Mouse (Mus musculus): ENCODE measurements around the gene Dnajc5g. TPM values are rescaled to one million over a fixed set of nuclear protein-coding genes. Genes with fewer than 3 reads are reported as not detected.

Gene Dnajc5g
- 2.3 TPM for polyA plus RNA-seq (2014; fragmentation: Illumina TruSeq; extraction: RNeasy Lipid Tissue Mini Kit (QIAGEN cat#74804); ENCODE audit: low read depth, low replicate concordance)

DNA sequence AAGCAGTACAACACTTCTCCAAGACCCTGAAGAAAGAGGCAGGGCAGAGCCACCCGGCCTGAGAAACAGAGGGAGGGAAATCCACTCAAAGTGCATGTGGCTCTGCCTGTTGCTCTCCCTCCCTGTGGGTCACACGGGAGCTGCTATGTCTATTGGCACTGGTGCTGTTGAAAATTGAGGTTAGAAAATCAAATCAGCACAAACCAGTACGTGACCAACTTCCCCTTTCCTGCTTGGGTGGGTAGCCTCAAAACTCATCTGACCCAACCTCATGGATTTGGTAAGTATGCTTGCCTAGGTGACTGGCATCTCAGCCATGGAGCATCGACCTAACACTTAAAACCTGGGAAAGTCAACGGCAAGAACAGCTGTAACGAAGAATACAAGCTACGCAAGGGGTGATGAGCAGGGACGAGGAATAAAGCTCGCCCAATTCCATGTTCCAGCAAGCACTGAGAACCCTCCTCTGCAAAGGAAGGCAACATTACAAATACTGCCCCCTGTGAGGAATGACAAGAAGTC is at the start of gene Dnajc5g:
Gene Dnajc5g, plus strand, starts transcription at position 472 of the 522 bp plus-strand sequence.

DNA sequence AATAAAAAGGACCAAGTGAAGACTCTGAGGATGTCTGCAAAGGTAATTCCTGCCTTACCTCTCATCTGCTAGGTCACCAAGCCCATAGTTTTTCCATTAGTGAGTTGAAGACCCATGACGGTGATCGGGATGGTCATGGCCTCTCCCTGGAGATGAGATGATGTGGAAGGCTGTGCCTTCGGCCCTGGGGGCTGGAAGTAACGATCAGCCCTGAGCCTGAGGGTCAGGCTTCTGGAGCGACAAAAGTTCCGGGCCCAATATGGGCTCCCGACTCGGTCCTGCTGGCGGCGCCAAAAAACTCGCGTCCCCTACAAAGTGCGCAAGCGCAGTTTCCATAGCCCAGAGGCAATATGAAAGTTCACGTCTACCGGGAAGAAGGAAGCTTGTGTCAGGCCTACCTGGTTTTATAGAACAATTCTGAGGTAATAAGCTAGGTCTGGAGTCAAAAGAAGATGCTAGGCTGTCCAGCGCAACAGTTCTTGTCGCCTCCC is 2.0 kb downstream of the Dnajc5g start, which contains the start of gene Slc30a3:
Gene Slc30a3, minus strand, starts transcription at position 238 of the 491 bp plus-strand sequence.

DNA sequence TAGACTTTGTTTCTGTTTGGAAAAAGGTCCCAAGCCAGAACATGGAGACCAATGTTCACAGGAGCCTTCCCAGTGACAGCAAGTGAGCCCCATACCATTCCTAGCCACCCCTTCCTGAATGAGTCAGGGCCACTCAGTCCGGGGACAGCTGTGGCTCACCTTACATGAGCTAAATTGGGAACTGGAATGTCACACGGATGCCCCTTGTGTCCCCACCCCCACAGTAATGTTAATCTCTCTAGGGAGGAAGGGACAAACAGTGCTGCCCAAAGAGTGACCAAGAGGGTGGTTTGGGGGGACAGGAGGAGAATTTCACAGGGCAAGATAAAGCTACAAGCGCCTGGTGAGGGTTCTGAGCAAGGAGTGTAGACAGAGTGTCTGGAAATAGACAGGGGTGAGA is 10.3 kb downstream of the Dnajc5g start, which contains the start of gene Trim54:
Gene Trim54, plus strand, starts transcription at position 359 of the 400 bp plus-strand sequence.

DNA sequence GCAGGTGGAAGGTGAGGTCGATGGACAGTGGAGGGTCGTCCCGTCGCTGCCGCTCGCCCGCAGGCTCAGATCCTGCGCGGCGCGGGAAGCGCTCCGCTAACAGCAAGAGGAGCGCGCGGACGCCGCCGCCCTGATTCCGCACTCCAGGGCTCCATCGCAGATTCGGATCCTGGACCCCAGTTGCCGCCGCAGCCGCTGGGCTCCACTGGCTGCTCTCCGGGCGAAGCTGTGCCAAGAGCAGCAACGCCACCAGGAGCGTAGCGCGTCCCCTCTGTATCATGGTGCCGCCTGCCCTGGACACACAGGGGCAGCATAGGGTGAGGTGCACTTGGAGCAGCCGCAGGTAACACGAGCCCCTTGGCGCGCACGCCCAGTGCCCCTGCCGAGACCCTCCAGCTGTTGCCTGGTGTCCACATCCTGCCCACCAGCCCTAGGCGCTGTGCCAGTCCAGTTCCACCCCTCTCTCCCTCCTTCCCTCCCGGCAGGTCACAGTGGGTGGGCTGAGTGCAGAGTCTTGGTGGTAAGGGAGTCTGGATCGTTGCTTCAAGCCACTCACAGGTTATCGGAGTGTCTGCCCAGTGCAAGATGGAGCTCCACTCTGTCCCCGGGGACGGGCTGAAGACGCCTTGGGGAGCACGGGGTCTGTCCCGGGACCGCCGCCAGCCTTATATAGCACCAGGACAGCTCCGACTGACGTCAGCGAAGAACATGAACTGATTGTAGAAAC is 32.3 kb downstream of the Dnajc5g start, which contains the start of gene Ucn:
Gene Ucn, minus strand, starts transcription at position 589 of the 727 bp plus-strand sequence.

DNA sequence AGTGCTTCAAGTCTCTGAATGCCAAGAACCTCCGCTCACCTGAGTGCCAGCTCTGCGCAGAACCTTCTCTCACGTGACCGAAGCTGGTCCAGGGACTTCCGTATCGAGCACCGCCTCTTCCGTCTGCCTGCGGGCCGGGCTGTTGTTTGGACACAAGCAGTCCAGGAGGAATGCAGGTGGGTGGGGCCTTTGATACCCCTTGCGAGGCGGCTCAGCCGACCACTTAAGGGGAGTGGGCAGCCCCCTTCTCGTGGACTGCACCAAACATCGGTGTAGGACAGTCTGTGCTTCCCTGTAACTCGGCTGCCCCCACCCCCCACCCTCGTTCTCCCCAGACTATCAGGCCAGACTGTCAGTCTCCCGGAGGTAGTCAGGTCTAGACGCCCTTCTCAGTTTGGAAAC is 48.1 kb downstream of the Dnajc5g start, which contains the start of gene Mpv17:
Gene Mpv17, minus strand, starts transcription at position 100 of the 402 bp plus-strand sequence.

Other genes with a start within 250 kb of the Dnajc5g start
- gene Tmem214, start 238.3 kb upstream of the Dnajc5g start, polyA plus RNA-seq (2014; fragmentation: Illumina TruSeq; extraction: RNeasy Lipid Tissue Mini Kit (QIAGEN cat#74804); ENCODE audit: low read depth, low replicate concordance) = 63.2 TPM
- 24.3 TPM for gene Agbl5, start 217.6 kb upstream of the Dnajc5g start, polyA plus RNA-seq (2014; fragmentation: Illumina TruSeq; extraction: RNeasy Lipid Tissue Mini Kit (QIAGEN cat#74804); ENCODE audit: low read depth, low replicate concordance)
- gene Ost4, start 198.5 kb upstream of the Dnajc5g start, polyA plus RNA-seq (2014; fragmentation: Illumina TruSeq; extraction: RNeasy Lipid Tissue Mini Kit (QIAGEN cat#74804); ENCODE audit: low read depth, low replicate concordance) = 382 TPM
- 31.7 TPM for gene Emilin1, start 192.9 kb upstream of the Dnajc5g start, polyA plus RNA-seq (2014; fragmentation: Illumina TruSeq; extraction: RNeasy Lipid Tissue Mini Kit (QIAGEN cat#74804); ENCODE audit: low read depth, low replicate concordance)
- 53.3 TPM for gene Khk, start 184.9 kb upstream of the Dnajc5g start, polyA plus RNA-seq (2014; fragmentation: Illumina TruSeq; extraction: RNeasy Lipid Tissue Mini Kit (QIAGEN cat#74804); ENCODE audit: low read depth, low replicate concordance)
- 1.9 TPM for gene Cgref1, start 160.7 kb upstream of the Dnajc5g start, polyA plus RNA-seq (2014; fragmentation: Illumina TruSeq; extraction: RNeasy Lipid Tissue Mini Kit (QIAGEN cat#74804); ENCODE audit: low read depth, low replicate concordance)
- gene Preb, start 145.9 kb upstream of the Dnajc5g start, polyA plus RNA-seq (2014; fragmentation: Illumina TruSeq; extraction: RNeasy Lipid Tissue Mini Kit (QIAGEN cat#74804); ENCODE audit: low read depth, low replicate concordance) = 157 TPM
- 4.2 TPM for gene Tcf23, start 137.6 kb upstream of the Dnajc5g start, polyA plus RNA-seq (2014; fragmentation: Illumina TruSeq; extraction: RNeasy Lipid Tissue Mini Kit (QIAGEN cat#74804); ENCODE audit: low read depth, low replicate concordance)
- gene Atraid, start 58.0 kb upstream of the Dnajc5g start, polyA plus RNA-seq (2014; fragmentation: Illumina TruSeq; extraction: RNeasy Lipid Tissue Mini Kit (QIAGEN cat#74804); ENCODE audit: low read depth, low replicate concordance) = 188 TPM
- 17.8 TPM for gene Slc5a6, start 57.4 kb upstream of the Dnajc5g start, polyA plus RNA-seq (2014; fragmentation: Illumina TruSeq; extraction: RNeasy Lipid Tissue Mini Kit (QIAGEN cat#74804); ENCODE audit: low read depth, low replicate concordance)
- gene Cad, start 51.5 kb upstream of the Dnajc5g start, polyA plus RNA-seq (2014; fragmentation: Illumina TruSeq; extraction: RNeasy Lipid Tissue Mini Kit (QIAGEN cat#74804); ENCODE audit: low read depth, low replicate concordance) = 109 TPM
- 8.9 TPM for gene Slc30a3, start 2.0 kb downstream of the Dnajc5g start, polyA plus RNA-seq (2014; fragmentation: Illumina TruSeq; extraction: RNeasy Lipid Tissue Mini Kit (QIAGEN cat#74804); ENCODE audit: low read depth, low replicate concordance)
- gene Trim54, start 10.4 kb downstream of the Dnajc5g start, polyA plus RNA-seq (2014; fragmentation: Illumina TruSeq; extraction: RNeasy Lipid Tissue Mini Kit (QIAGEN cat#74804); ENCODE audit: low read depth, low replicate concordance) = not detected
- not detected for gene Ucn, start 32.5 kb downstream of the Dnajc5g start, polyA plus RNA-seq (2014; fragmentation: Illumina TruSeq; extraction: RNeasy Lipid Tissue Mini Kit (QIAGEN cat#74804); ENCODE audit: low read depth, low replicate concordance)
- 65.2 TPM for gene Mpv17, start 48.0 kb downstream of the Dnajc5g start, polyA plus RNA-seq (2014; fragmentation: Illumina TruSeq; extraction: RNeasy Lipid Tissue Mini Kit (QIAGEN cat#74804); ENCODE audit: low read depth, low replicate concordance)
- 2.0 TPM for gene Gm29609, start 73.6 kb downstream of the Dnajc5g start, polyA plus RNA-seq (2014; fragmentation: Illumina TruSeq; extraction: RNeasy Lipid Tissue Mini Kit (QIAGEN cat#74804); ENCODE audit: low read depth, low replicate concordance)
- 56.6 TPM for gene Gtf3c2, start 73.9 kb downstream of the Dnajc5g start, polyA plus RNA-seq (2014; fragmentation: Illumina TruSeq; extraction: RNeasy Lipid Tissue Mini Kit (QIAGEN cat#74804); ENCODE audit: low read depth, low replicate concordance)
- gene Snx17, start 86.9 kb downstream of the Dnajc5g start, polyA plus RNA-seq (2014; fragmentation: Illumina TruSeq; extraction: RNeasy Lipid Tissue Mini Kit (QIAGEN cat#74804); ENCODE audit: low read depth, low replicate concordance) = 78.8 TPM
- 34.0 TPM for gene Eif2b4, start 87.1 kb downstream of the Dnajc5g start, polyA plus RNA-seq (2014; fragmentation: Illumina TruSeq; extraction: RNeasy Lipid Tissue Mini Kit (QIAGEN cat#74804); ENCODE audit: low read depth, low replicate concordance)
- 17.7 TPM for gene Zfp513, start 96.0 kb downstream of the Dnajc5g start, polyA plus RNA-seq (2014; fragmentation: Illumina TruSeq; extraction: RNeasy Lipid Tissue Mini Kit (QIAGEN cat#74804); ENCODE audit: low read depth, low replicate concordance)
- gene Ppm1g, start 114.4 kb downstream of the Dnajc5g start, polyA plus RNA-seq (2014; fragmentation: Illumina TruSeq; extraction: RNeasy Lipid Tissue Mini Kit (QIAGEN cat#74804); ENCODE audit: low read depth, low replicate concordance) = 74.3 TPM
- 83.1 TPM for gene Nrbp1, start 134.6 kb downstream of the Dnajc5g start, polyA plus RNA-seq (2014; fragmentation: Illumina TruSeq; extraction: RNeasy Lipid Tissue Mini Kit (QIAGEN cat#74804); ENCODE audit: low read depth, low replicate concordance)
- gene Gm9970, start 134.9 kb downstream of the Dnajc5g start, polyA plus RNA-seq (2014; fragmentation: Illumina TruSeq; extraction: RNeasy Lipid Tissue Mini Kit (QIAGEN cat#74804); ENCODE audit: low read depth, low replicate concordance) = not detected
- 18.2 TPM for gene Krtcap3, start 145.4 kb downstream of the Dnajc5g start, polyA plus RNA-seq (2014; fragmentation: Illumina TruSeq; extraction: RNeasy Lipid Tissue Mini Kit (QIAGEN cat#74804); ENCODE audit: low read depth, low replicate concordance)
- 45.4 TPM for gene Ift172, start 184.8 kb downstream of the Dnajc5g start, polyA plus RNA-seq (2014; fragmentation: Illumina TruSeq; extraction: RNeasy Lipid Tissue Mini Kit (QIAGEN cat#74804); ENCODE audit: low read depth, low replicate concordance)
- gene Fndc4, start 189.8 kb downstream of the Dnajc5g start, polyA plus RNA-seq (2014; fragmentation: Illumina TruSeq; extraction: RNeasy Lipid Tissue Mini Kit (QIAGEN cat#74804); ENCODE audit: low read depth, low replicate concordance) = 6.8 TPM
- gene Gckr, start 191.2 kb downstream of the Dnajc5g start, polyA plus RNA-seq (2014; fragmentation: Illumina TruSeq; extraction: RNeasy Lipid Tissue Mini Kit (QIAGEN cat#74804); ENCODE audit: low read depth, low replicate concordance) = 0.50 TPM

Data from adipose tissue, adult 10 weeks (tissue).